Mouse (Mus musculus) WW6 (cell line): ENCODE results near the gene Olfr1201.

Experiments
- DNase-seq: peaks from one replicate; pipeline ENCODE4 v3.0.0-alpha.2; 2013; ENCODE audit warnings: low read depth, low spot score

Gene Olfr1201

GRCm38 (mm10) chr2:88792736-88793135 is at the start of gene Olfr1201:
Gene Olfr1201 (plus strand): TSS chr2:88793036.
- DNase-seq, result no peak

DNA sequence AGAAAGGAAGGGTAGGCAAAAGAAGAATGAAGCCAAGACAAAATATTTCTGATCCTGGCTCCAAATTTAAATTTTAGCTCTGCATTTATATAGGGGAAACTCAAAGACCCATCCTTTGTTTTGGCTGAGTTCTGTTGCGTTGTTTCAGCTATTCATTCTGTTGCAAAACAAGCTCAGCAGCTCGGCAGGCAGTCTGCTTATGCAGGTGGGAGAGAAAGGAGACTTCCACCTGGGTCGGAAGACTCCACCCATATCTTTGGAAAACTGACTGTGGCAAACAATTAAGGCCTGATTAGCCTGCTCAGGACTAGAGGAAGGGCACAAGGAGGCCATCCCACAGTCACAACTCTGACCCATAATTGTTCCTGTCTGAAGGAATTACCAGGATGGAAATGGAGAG is 49.5 kb upstream of the Olfr1201 start:
- no peak for DNase-seq

- DNase-seq, result no peak
Measured at GRCm38 (mm10) chr2:88751270-88751669, 41.6 kb upstream of the Olfr1201 start, which contains the start of gene Olfr1198. Gene Olfr1198 (minus strand): TSS chr2:88751370.

- no peak for DNase-seq
Measured at GRCm38 (mm10) chr2:88760369-88760768, 32.5 kb upstream of the Olfr1201 start, which contains the start of gene Olfr1199. Gene Olfr1199 (minus strand): TSS chr2:88760469.

- DNase-seq, result no peak
Measured at GRCm38 (mm10) chr2:88770388-88770787, 22.4 kb upstream of the Olfr1201 start, which contains the start of gene Olfr1200. Gene Olfr1200 (minus strand): TSS chr2:88770488.

- no peak for DNase-seq
Measured at GRCm38 (mm10) chr2:88814196-88814595, 21.4 kb downstream of the Olfr1201 start, which contains the start of gene Olfr1202. Gene Olfr1202 (plus strand): TSS chr2:88814496.

DNA sequence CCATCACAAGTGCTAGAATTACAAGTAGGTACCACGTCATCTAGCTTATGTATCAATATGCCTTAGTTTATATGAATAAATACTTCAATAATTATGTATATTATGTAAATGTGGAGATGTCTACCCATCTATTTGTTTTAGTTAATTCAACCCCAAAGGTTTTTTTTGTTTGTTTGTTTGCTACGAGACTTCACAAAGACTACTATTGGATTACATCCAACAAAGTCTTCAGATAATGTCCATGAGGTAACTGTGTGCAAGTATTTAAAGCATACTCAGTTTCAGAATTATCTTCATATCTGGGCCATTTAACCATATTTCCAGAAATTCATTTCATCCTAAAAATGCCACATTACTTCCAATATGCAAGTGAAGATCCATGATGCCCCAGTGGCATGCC is 36.6 kb downstream of the Olfr1201 start, which contains the start of gene Olfr1205:
Gene Olfr1205, plus strand, starts transcription at position 301 of the 400 bp plus-strand sequence.
- DNase-seq, result no peak

- DNase-seq, result no peak
Measured at GRCm38 (mm10) chr2:88838477-88838876, 45.6 kb downstream of the Olfr1201 start.
